ENCODE assay signal across 10 mouse cellular contexts in genomic region chr7:112851281-112851744, GRCm38 (mm10).
DNase-seq lines count a peak whose midpoint lies in the region; ATAC-seq lines count a peak whose summit lies in the region.
"Had no signal": no experiment of that assay in that cellular context is flagged by ENCODE, and none has a peak within 500 bp of the region (broad histone marks: within the 10 kb centered on the region; RNA-seq: fewer than 3 reads in every experiment).

No protein-coding gene starts in this region.

- ATAC-seq in heart, embryonic 15.5 days (replicated peaks; ENCODE audit: insufficient number of reproducible peaks, insufficient read depth, low FRiP score, low read depth) = no peak
- peak; percentile 79 for ATAC-seq in hindbrain, embryonic 11.5 days (ENCODE audit: low FRiP score)
- peak; percentile 44; the same call in 1 of the 2 replicates for ATAC-seq in neural tube, embryonic 12.5 days (ENCODE audit: low FRiP score, low read depth)

- WGBS in heart, embryonic 15.5 days = 43% methylated on average over 8 of the region's 8 CpGs
- 23% methylated on average over 8 of the region's 8 CpGs for WGBS in hindbrain, embryonic 11.5 days
- WGBS in neural tube, embryonic 12.5 days = 10% methylated on average over 8 of the region's 8 CpGs

- H3K4me1 ChIP-seq in heart, embryonic 15.5 days (replicated peaks) = peaks cover 48% of the 10 kb centered on the region
- peaks cover 22% of the 10 kb centered on the region for H3K4me1 ChIP-seq in hindbrain, embryonic 11.5 days (replicated peaks; ENCODE audit: control insufficient read depth, insufficient read depth, low read length)
- peaks cover 55% of the 10 kb centered on the region for H3K4me1 ChIP-seq in neural tube, embryonic 12.5 days

- no peaks in the 10 kb centered on the region for H3K27me3 ChIP-seq in heart, embryonic 15.5 days
- no peaks in the 10 kb centered on the region for H3K27me3 ChIP-seq in hindbrain, embryonic 11.5 days (ENCODE audit: control insufficient read depth, insufficient read depth, low read length)
- no peaks in the 10 kb centered on the region for H3K27me3 ChIP-seq in neural tube, embryonic 12.5 days (replicated peaks)
- H3K27me3 ChIP-seq: lung, embryonic 15.5 days had no signal

- peaks cover 10% of the 10 kb centered on the region for H3K36me3 ChIP-seq in heart, embryonic 15.5 days
- H3K36me3 ChIP-seq in hindbrain, embryonic 11.5 days (ENCODE audit: control insufficient read depth, insufficient read depth, low read length) = no peaks in the 10 kb centered on the region
- H3K36me3 ChIP-seq in neural tube, embryonic 12.5 days = peaks cover 3% of the 10 kb centered on the region; the same call in 1 of the 2 replicates

- peak overlapping the region; percentile 19; the same call in 1 of the 2 replicates for H3K27ac ChIP-seq in heart, embryonic 15.5 days
- peak overlapping the region; percentile 75 for H3K27ac ChIP-seq in hindbrain, embryonic 11.5 days (ENCODE audit: low read depth, low read length)
- H3K27ac ChIP-seq in neural tube, embryonic 12.5 days = no peak overlapping the region
- H3K27ac ChIP-seq: lung, embryonic 15.5 days had no signal

- H3K9me3 ChIP-seq in heart, embryonic 15.5 days (replicated peaks) = no peaks in the 10 kb centered on the region
- H3K9me3 ChIP-seq in hindbrain, embryonic 11.5 days (ENCODE audit: control insufficient read depth, low read length) = no peaks in the 10 kb centered on the region
- H3K9me3 ChIP-seq in neural tube, embryonic 12.5 days = no peaks in the 10 kb centered on the region
- H3K9me3 ChIP-seq: lung, embryonic 15.5 days had no signal

- no peak for DNase-seq in heart, postnatal 4 days
- DNase-seq in embryo, embryonic 11 days = peak; percentile 52
- peak; percentile 57 for DNase-seq in hindbrain, embryonic 11.5 days (ENCODE audit: low spot score)
- DNase-seq in right cerebral cortex, postnatal 10 days (ENCODE audit: low spot score in 2 of 2) = no peak
- no peak for DNase-seq in right cerebral cortex, adult 2 months (ENCODE audit: low spot score in 2 of 2)
- DNase-seq in thymus, postnatal 14 days = no peak
- DNase-seq: cerebellum, postnatal 10 days had no signal

- no peak overlapping the region for H3K4me2 ChIP-seq in heart, embryonic 15.5 days
- H3K4me2 ChIP-seq in hindbrain, embryonic 11.5 days (replicated peaks; ENCODE audit: low read depth, low read length) = no peak overlapping the region
- H3K4me2 ChIP-seq in neural tube, embryonic 12.5 days (replicated peaks) = peak overlapping the region; percentile 24; the same call in 1 of the 2 replicates
- H3K4me2 ChIP-seq: lung, embryonic 15.5 days had no signal

- no peak overlapping the region for H3K9ac ChIP-seq in heart, embryonic 15.5 days
- H3K9ac ChIP-seq in hindbrain, embryonic 11.5 days (ENCODE audit: low read depth, low read length) = no peak overlapping the region
- no peak overlapping the region for H3K9ac ChIP-seq in neural tube, embryonic 12.5 days
- H3K9ac ChIP-seq: lung, embryonic 15.5 days had no signal

- H3K4me3 ChIP-seq in heart, embryonic 15.5 days = no peak overlapping the region
- H3K4me3 ChIP-seq in hindbrain, embryonic 11.5 days (ENCODE audit: low read depth, low read length) = no peak overlapping the region
- no peak overlapping the region for H3K4me3 ChIP-seq in neural tube, embryonic 12.5 days
- H3K4me3 ChIP-seq: lung, embryonic 15.5 days had no signal

Comparison
In these comparisons a context has a peak if more than half of its experiments do, and no peak if none do; other contexts are left out.
1. DNase-seq: peak in embryo, embryonic 11 days (single experiment) and hindbrain, embryonic 11.5 days (single experiment); none in heart, postnatal 4 days (single experiment), right cerebral cortex, postnatal 10 days (0 of 2), right cerebral cortex, adult 2 months (0 of 2) and thymus, postnatal 14 days (single experiment).